Mouse (Mus musculus): ENCODE data around the gene Dhrs9.
A peak's percentile ranks its signal among the peaks of the same experiment; 100 is the strongest.

The Dhrs9 gene

DNA sequence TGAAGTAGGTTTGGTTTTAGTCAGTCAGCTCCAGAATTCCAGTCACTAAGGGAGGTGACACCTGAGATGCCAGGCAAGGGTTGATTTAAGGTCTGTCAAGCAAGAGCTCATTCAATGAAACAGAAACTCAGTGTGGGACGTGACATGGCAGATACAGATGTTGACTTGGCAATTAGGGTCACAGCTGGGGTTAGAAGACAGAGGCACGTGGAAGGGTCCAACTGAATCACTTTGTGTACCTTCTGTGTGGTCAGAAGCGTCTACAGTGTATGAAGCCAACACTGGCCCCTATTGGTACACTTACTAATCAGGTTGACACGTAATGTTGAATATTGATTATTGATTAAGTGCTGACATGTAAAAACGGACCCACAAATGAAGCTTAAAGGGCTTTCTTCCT is 44.6 kb downstream of the Dhrs9 start:
- DNase-seq: no peak

GRCm38 (mm10) chr2:69426081-69426480 is 45.8 kb downstream of the Dhrs9 start:
- no peak for DNase-seq

- DNase-seq: no peak
Observed at GRCm38 (mm10) chr2:69427141-69427540, 46.9 kb downstream of the Dhrs9 start.

- peak; percentile 35 to 49 for DNase-seq
Observed at GRCm38 (mm10) chr2:69428116-69428515, 47.9 kb downstream of the Dhrs9 start.

DNA sequence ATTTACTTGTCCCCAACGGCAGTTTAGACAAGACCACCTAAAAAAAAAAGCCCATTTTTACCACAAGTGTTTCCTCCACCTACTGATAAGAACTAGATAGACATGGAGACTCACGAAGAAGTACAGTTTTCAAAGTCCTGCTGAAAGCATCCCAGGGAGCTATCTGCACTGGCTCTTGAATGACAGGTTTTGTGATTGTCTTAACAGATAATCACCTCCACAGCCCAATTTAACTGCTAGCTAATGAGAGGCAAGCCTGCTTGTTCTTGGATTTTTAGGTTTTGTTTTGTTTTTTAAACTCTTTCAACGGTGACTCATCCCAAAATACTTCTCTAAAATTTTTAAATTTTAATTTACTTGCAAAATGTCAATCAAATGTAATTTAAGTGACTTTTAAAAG is 61.4 kb downstream of the Dhrs9 start:
- DNase-seq: no peak

DNA sequence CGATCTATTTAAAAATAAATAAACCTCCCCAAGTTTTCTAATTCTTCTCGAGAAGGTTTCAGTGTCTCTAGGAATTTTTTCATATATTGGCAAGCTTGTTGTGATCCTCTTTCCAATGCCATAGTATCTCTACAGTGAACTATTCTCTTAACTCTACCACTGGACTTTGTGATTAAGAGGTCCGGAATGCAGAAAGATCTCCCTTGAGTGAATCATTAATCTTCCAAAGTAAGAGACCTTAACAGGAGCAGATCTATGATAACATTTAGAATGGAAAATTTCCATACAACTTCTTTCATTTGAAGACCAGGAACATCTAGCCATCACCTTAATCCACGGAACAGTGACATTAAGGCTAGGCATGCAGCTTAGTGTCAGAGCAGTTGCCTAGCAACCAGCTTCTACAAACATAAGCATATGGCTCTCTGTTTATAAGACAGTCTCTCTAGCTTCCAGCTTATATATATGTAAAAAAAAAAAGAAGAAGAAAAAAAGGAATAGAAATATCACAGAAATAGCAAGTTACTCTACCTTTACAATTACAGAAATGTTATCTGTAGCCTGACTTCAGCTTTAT is 65.7 kb downstream of the Dhrs9 start:
- DNase-seq: no peak

DNA sequence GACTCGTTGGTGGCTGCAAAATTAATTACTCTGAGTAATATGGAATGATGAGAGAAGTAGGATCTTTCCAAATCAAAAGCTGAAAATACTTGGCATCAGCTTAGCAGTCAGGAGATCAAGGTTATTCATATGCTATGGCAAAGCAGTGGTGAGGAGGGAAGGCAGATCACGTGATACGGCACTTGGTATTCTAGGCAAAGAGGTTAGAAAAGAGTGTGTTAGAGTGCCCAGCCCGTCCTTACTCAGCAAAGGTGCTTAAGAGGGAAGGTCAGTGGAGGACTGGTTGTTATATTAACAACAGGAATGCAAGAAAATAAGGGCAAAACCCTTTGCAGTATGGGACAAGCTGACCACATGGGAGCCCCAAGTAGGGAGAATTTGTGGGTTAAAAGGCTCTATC is 68.3 kb downstream of the Dhrs9 start:
- DNase-seq: peak in 1 of 2 experiments; percentile 6

- no peak for DNase-seq
Observed at GRCm38 (mm10) chr2:69451128-69451527, 70.9 kb downstream of the Dhrs9 start.

All from lung, adult 18-20 months (tissue).